Mouse (Mus musculus) intestine, embryonic 15.5 days (tissue): ENCODE results near the gene Gtpbp3. TPM values are rescaled to one million over a fixed set of nuclear protein-coding genes. Genes with fewer than 3 reads are reported as not detected.

Experiments used
- polyA plus RNA-seq: library from polyadenylated mRNA; unstranded; fragments of >200 nt; fragmentation: Nextera tagmentation; extraction: Ambion mirVana; gene quantifications from 2 replicates; pipeline ENCODE4 v1.2.1, GENCODE M21; 2015

The Gtpbp3 gene
- polyA plus RNA-seq, 1 experiment from 2014 or later: 13.6 TPM

Other genes starting within 250 kb of the Gtpbp3 start
- gene Myo9b, start 215.4 kb upstream of the Gtpbp3 start, polyA plus RNA-seq: 15.4 and 19.5 TPM in 2 replicates
- 44.5 and 51.6 TPM in 2 replicates for gene Haus8, start 215.2 kb upstream of the Gtpbp3 start, polyA plus RNA-seq
- gene Use1, start 121.3 kb upstream of the Gtpbp3 start, polyA plus RNA-seq: 93.5 and 93.8 TPM in 2 replicates
- gene Ocel1, start 116.8 kb upstream of the Gtpbp3 start, polyA plus RNA-seq: 6.7 and 7.9 TPM in 2 replicates
- 81.1 and 85.7 TPM in 2 replicates for gene Nr2f6, start 106.1 kb upstream of the Gtpbp3 start, polyA plus RNA-seq
- 8.8 and 10.8 TPM in 2 replicates for gene Ushbp1, start 92.3 kb upstream of the Gtpbp3 start, polyA plus RNA-seq
- 97.8 and 99.8 TPM in 2 replicates for gene Babam1, start 91.2 kb upstream of the Gtpbp3 start, polyA plus RNA-seq
- gene Ankle1, start 82.1 kb upstream of the Gtpbp3 start, polyA plus RNA-seq: 31.6 and 41.6 TPM in 2 replicates
- 34.6 and 37.5 TPM in 2 replicates for gene Abhd8, start 24.4 kb upstream of the Gtpbp3 start, polyA plus RNA-seq
- gene Mrpl34, start 23.1 kb upstream of the Gtpbp3 start, polyA plus RNA-seq: 199 and 214 TPM in 2 replicates
- 90.2 and 91.3 TPM in 2 replicates for gene Dda1, start 18.9 kb upstream of the Gtpbp3 start, polyA plus RNA-seq
- gene Ano8, start 2.1 kb upstream of the Gtpbp3 start, polyA plus RNA-seq: 1.4 TPM in 2 replicates
- gene Plvap, start 23.6 kb downstream of the Gtpbp3 start, polyA plus RNA-seq: 76.8 and 79.2 TPM in 2 replicates
- gene Ccdc194, start 37.6 kb downstream of the Gtpbp3 start, polyA plus RNA-seq: 0.32 and 0.43 TPM in 2 replicates
- gene Bst2, start 49.4 kb downstream of the Gtpbp3 start, polyA plus RNA-seq: 43.0 and 45.5 TPM in 2 replicates
- 103 and 115 TPM in 2 replicates for gene Mvb12a, start 54.8 kb downstream of the Gtpbp3 start, polyA plus RNA-seq
- 2.1 and 2.8 TPM in 2 replicates for gene Tmem221, start 70.8 kb downstream of the Gtpbp3 start, polyA plus RNA-seq
- gene Nxnl1, start 78.5 kb downstream of the Gtpbp3 start, polyA plus RNA-seq: 0.06 TPM in 1 of 2 replicates, not detected in the other
- 23.3 and 25.1 TPM in 2 replicates for gene Slc27a1, start 80.8 kb downstream of the Gtpbp3 start, polyA plus RNA-seq
- 241 and 243 TPM in 2 replicates for gene Pgls, start 104.1 kb downstream of the Gtpbp3 start, polyA plus RNA-seq
- 2.9 and 3.6 TPM in 2 replicates for gene Fam129c, start 109.5 kb downstream of the Gtpbp3 start, polyA plus RNA-seq
- 70.8 and 73.5 TPM in 2 replicates for gene Colgalt1, start 122.9 kb downstream of the Gtpbp3 start, polyA plus RNA-seq
- 1.3 and 1.5 TPM in 2 replicates for gene Unc13a, start 183.7 kb downstream of the Gtpbp3 start, polyA plus RNA-seq
- gene Jak3, start 188.2 kb downstream of the Gtpbp3 start, polyA plus RNA-seq: 9.0 and 9.2 TPM in 2 replicates
- gene Insl3, start 201.1 kb downstream of the Gtpbp3 start, polyA plus RNA-seq: 1.2 and 1.9 TPM in 2 replicates
- gene B3gnt3, start 213.7 kb downstream of the Gtpbp3 start, polyA plus RNA-seq: 16.0 and 17.0 TPM in 2 replicates
- gene Fcho1, start 237.6 kb downstream of the Gtpbp3 start, polyA plus RNA-seq: 5.3 and 7.1 TPM in 2 replicates